Mouse (Mus musculus) forebrain, embryonic 11.5 days (tissue): ENCODE measurements around the gene Serinc1. TPM values are rescaled to one million over a fixed set of nuclear protein-coding genes. Genes with fewer than 3 reads are reported as not detected.
A peak's percentile ranks its signal among the peaks of the same experiment; 100 is the strongest.
"Not testable (repeated sequence)": the region's sequence is repeated elsewhere in the genome, so short reads cannot be mapped to it uniquely, and the experiment has no call there.

Experiments
- ATAC-seq: fragments of 200-750 bp; cut with Nextera tagmentation; replicated peaks from 2 replicates; pipeline ENCODE4 v1.8.0; 2017; ENCODE audit warnings: moderate TSS enrichment; ENCODE audit not compliant: low FRiP score
- DNase-seq: peaks from one replicate; pipeline ENCODE4 v3.0.0-alpha.2; 2017; ENCODE audit warnings: low spot score
- H3K27ac ChIP-seq: fragments of 300-500 bp; sonication (generic); 2 replicates; pipeline ENCODE4 v1.5.1; 2014; ENCODE audit warnings: low read depth, low read length
- H3K27me3 ChIP-seq: fragments of 300-500 bp; sonication (generic); 2 replicates; pipeline ENCODE4 v1.6.1; 2014; ENCODE audit warnings: mild to moderate bottlenecking, low read length, mixed read lengths; ENCODE audit not compliant: control insufficient read depth, insufficient read depth
- H3K36me3 ChIP-seq: fragments of 300-500 bp; sonication (generic); 2 replicates; pipeline ENCODE4 v1.6.1; 2014; ENCODE audit warnings: mild to moderate bottlenecking, low read length, moderate library complexity, mixed read lengths; ENCODE audit not compliant: control insufficient read depth, insufficient read depth
- H3K4me1 ChIP-seq: fragments of 300-500 bp; sonication (generic); replicated peaks from 2 replicates; pipeline ENCODE4 v1.6.1; 2014; ENCODE audit warnings: low read length, mixed read lengths; ENCODE audit not compliant: control insufficient read depth, insufficient read depth
- H3K4me2 ChIP-seq: fragments of 300-500 bp; sonication (generic); 2 replicates; pipeline ENCODE4 v1.6.1; 2014; ENCODE audit warnings: low read depth, mild to moderate bottlenecking, low read length, moderate library complexity, mixed read lengths; ENCODE audit not compliant: severe bottlenecking
- H3K4me3 ChIP-seq: fragments of 300-500 bp; sonication (generic); 2 replicates; pipeline ENCODE4 v1.5.1; 2014; ENCODE audit warnings: low read depth, low read length
- H3K9ac ChIP-seq: fragments of 300-500 bp; sonication (generic); 2 replicates; pipeline ENCODE4 v1.6.1; 2014; ENCODE audit warnings: low read length
- H3K9me3 ChIP-seq: fragments of 300-500 bp; sonication (generic); 2 replicates; pipeline ENCODE4 v1.6.1; 2016; ENCODE audit warnings: low read length, mixed read lengths; ENCODE audit not compliant: control insufficient read depth
- WGBS: fragments of 180-500 bp; shearing (Covaris S2); extraction: QIAGEN DNeasy Blood & Tissue Kit; methylation state at CpG from one replicate; pipeline ENCODE4 v1.1.7; 2014; 5-methylcytosine and 5-hydroxymethylcytosine counted together
- polyA plus RNA-seq: library from polyadenylated mRNA; unstranded; fragments of >200 nt; fragmentation: Nextera tagmentation; extraction: Ambion mirVana; gene quantifications from 2 replicates; pipeline ENCODE4 v1.2.1, GENCODE M21; 2014

Gene Serinc1
- polyA plus RNA-seq, 1 experiment from 2014 or later = 182 TPM

- H3K4me3 ChIP-seq = no peak overlapping the region
- no peaks in the 10 kb centered on the region for H3K4me1 ChIP-seq
Measured at GRCm38 (mm10) chr10:57549631-57550030, 17.3 kb upstream of the Serinc1 start.

DNA sequence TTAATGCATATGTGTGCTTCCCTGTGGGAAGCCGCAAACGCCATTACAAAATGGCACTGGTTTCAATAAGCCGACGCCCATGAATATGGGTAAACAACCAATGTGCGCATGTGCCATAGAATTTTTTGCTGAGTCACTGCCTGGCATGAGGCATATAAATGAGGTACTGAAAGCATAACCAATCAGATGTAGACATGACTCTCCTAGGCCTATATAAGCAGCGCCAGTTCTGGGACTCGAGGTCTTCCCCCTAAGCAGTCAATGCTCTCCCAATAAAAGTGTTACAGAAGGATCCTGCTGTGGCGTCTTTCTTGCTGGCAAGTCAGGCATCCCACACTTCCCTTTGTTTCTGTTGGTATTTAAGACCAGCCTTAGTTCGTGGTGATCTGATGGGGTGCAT is 11.6 kb upstream of the Serinc1 start:
- WGBS = 77% methylated on average over 9 of the region's 9 CpGs
- not testable (repeated sequence) for H3K27me3 ChIP-seq, H3K4me2 ChIP-seq, H3K27ac ChIP-seq, ATAC-seq, DNase-seq, H3K36me3 ChIP-seq, H3K4me3 ChIP-seq, H3K9me3 ChIP-seq, H3K4me1 ChIP-seq, H3K9ac ChIP-seq

More at GRCm38 (mm10) chr10:57549631-57550030, 17.3 kb upstream of the Serinc1 start:
- ATAC-seq (no peak), DNase-seq (no peak)
- 89% methylated on average over 4 of the region's 4 CpGs for WGBS
- H3K4me2 ChIP-seq = no peak overlapping the region
- no peak overlapping the region for H3K9ac ChIP-seq
- H3K9me3 ChIP-seq = no peaks in the 10 kb centered on the region
- H3K27ac ChIP-seq = no peak overlapping the region
- H3K36me3 ChIP-seq = no peaks in the 10 kb centered on the region
- H3K27me3 ChIP-seq = no peaks in the 10 kb centered on the region

- Histone ChIP-seq H3K9ac (peak overlapping the region; percentile 91), H3K36me3 (peaks cover 2% of the 10 kb centered on the region; the same call in 1 of the 2 replicates), H3K4me3 (peak overlapping the region; percentile 92), H3K27me3 (no peaks in the 10 kb centered on the region), H3K4me2 (peak overlapping the region; percentile 63), H3K4me1 (0 out of 2 replicates have a peak, but pooled peaks cover 2% of the 10 kb centered on the region), H3K9me3 (no peaks in the 10 kb centered on the region), H3K27ac (peak overlapping the region; percentile 77)
- DNase-seq (no peak), ATAC-seq (no peak)
- WGBS = 5% methylated on average over 23 of the region's 28 CpGs
Measured at GRCm38 (mm10) chr10:57531616-57532217, 613 bp downstream of the Serinc1 start.

DNA sequence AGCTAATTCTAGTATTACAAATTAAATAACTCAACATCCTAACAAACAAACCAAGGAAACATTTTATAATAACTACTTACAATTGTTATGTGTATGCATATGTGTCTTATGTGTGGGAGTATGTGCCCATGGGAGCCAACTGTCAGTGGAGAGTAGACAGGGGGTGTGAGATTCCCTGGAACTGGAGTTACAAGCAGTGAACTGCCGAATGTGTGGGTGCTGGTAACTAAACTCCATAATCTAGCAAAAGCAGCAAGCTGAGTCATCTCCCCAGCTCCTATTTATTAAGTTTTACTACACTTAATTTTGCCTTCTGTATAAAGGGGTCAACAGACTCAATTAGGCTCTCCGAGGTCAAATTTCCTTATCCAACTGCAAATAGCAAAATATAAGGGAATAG is 1.3 kb downstream of the Serinc1 start:
- Histone ChIP-seq H3K27me3 (no peaks in the 10 kb centered on the region), H3K4me2 (peak overlapping the region; percentile 63), H3K36me3 (peaks cover 2% of the 10 kb centered on the region; the same call in 1 of the 2 replicates), H3K9ac (peak overlapping the region; percentile 27; the same call in 1 of the 2 replicates), H3K4me3 (peak overlapping the region; percentile 92), H3K27ac (no peak overlapping the region), H3K9me3 (no peaks in the 10 kb centered on the region), H3K4me1 (0 out of 2 replicates have a peak, but pooled peaks cover 2% of the 10 kb centered on the region)
- DNase-seq = no peak
- ATAC-seq = no peak
- 76% methylated on average over 2 of the region's 2 CpGs for WGBS

GRCm38 (mm10) chr10:57526469-57526868 is 5.9 kb downstream of the Serinc1 start:
- ATAC-seq (no peak), DNase-seq (no peak)
- Histone ChIP-seq H3K4me3 (no peak overlapping the region), H3K4me2 (no peak overlapping the region), H3K9ac (no peak overlapping the region), H3K4me1 (0 out of 2 replicates have a peak, but pooled peaks cover 2% of the 10 kb centered on the region), H3K27ac (no peak overlapping the region), H3K9me3 (no peaks in the 10 kb centered on the region), H3K36me3 (peaks cover 15% of the 10 kb centered on the region), H3K27me3 (no peaks in the 10 kb centered on the region)
- WGBS = 95% methylated on average over 5 of the region's 5 CpGs

DNA sequence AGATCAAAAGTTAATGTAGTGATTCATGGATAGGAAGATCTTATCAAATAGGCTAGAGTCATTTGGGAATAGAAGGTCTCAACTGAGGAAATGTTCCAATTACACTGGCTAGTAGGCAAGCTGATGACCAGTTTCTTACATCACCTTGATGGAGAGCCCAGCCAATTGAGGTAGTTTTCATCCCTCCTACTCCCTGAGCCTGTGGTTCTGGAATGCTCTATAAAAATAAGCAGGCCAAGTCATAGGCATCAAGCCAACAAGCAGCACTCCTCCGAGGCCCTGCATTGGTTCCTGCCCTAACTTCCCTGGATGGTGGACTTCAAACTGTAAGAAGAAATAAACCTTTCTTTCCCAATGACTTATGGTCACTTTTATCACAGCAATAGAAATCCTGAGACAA is 17.1 kb downstream of the Serinc1 start:
- Histone ChIP-seq H3K9ac (no peak overlapping the region), H3K27me3 (no peaks in the 10 kb centered on the region), H3K4me3 (no peak overlapping the region), H3K4me2 (no peak overlapping the region), H3K4me1 (no peaks in the 10 kb centered on the region), H3K36me3 (peaks cover 8% of the 10 kb centered on the region; the same call in 1 of the 2 replicates), H3K9me3 (no peaks in the 10 kb centered on the region), H3K27ac (no peak overlapping the region)
- no peak for DNase-seq
- no peak for ATAC-seq
- 91% methylated on average over 1 of the region's 1 CpGs for WGBS

DNA sequence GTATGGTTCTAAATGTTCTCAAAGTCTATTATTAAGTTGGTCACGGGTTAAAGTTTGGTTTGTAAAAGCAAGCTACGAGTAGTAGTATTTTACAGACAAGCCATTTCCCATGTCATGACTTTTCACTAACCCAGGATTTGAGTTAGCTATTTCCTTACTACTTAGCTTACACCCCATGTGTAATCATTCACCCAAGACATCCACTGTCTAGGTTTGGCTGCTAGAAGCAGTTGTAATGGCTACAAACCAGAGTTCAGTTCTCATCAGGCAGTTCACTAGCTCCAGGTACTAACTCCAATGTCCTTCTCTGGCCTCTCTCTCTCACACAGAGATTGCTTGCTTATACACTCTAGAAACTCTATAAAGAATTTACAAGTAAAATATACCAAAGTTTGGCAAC is 17.7 kb downstream of the Serinc1 start:
- 92% methylated on average over 2 of the region's 2 CpGs for WGBS
- no peak overlapping the region for H3K9ac ChIP-seq
- H3K9me3 ChIP-seq = no peaks in the 10 kb centered on the region
- no peaks in the 10 kb centered on the region for H3K27me3 ChIP-seq
- no peaks in the 10 kb centered on the region for H3K4me1 ChIP-seq
- no peak overlapping the region for H3K4me2 ChIP-seq
- no peak overlapping the region for H3K4me3 ChIP-seq
- ATAC-seq (no peak), DNase-seq (no peak)
- no peak overlapping the region for H3K27ac ChIP-seq
- H3K36me3 ChIP-seq = peaks cover 8% of the 10 kb centered on the region; the same call in 1 of the 2 replicates

- no peak overlapping the region for H3K9ac ChIP-seq
- no peaks in the 10 kb centered on the region for H3K27me3 ChIP-seq
- 91% methylated on average over 9 of the region's 9 CpGs for WGBS
- no peaks in the 10 kb centered on the region; the same call in 1 of the 2 replicates for H3K36me3 ChIP-seq
- H3K27ac ChIP-seq = no peak overlapping the region
- H3K9me3 ChIP-seq = no peaks in the 10 kb centered on the region
- H3K4me1 ChIP-seq = no peaks in the 10 kb centered on the region
- no peak overlapping the region for H3K4me3 ChIP-seq
- no peak overlapping the region for H3K4me2 ChIP-seq
- ATAC-seq (no peak), DNase-seq (no peak)
Measured at GRCm38 (mm10) chr10:57499414-57500156, 32.7 kb downstream of the Serinc1 start.
